Mouse (Mus musculus) MN1 (cell line): ENCODE data around the gene Arid2.
"Not testable (repeated sequence)": the region's sequence is repeated elsewhere in the genome, so short reads cannot be mapped to it uniquely, and the experiment has no call there.

Experiments used
- DNase-seq: peaks from one replicate; pipeline ENCODE4 v3.0.0-alpha.2; 2016; ENCODE audit warnings: low spot score

Arid2 gene

DNA sequence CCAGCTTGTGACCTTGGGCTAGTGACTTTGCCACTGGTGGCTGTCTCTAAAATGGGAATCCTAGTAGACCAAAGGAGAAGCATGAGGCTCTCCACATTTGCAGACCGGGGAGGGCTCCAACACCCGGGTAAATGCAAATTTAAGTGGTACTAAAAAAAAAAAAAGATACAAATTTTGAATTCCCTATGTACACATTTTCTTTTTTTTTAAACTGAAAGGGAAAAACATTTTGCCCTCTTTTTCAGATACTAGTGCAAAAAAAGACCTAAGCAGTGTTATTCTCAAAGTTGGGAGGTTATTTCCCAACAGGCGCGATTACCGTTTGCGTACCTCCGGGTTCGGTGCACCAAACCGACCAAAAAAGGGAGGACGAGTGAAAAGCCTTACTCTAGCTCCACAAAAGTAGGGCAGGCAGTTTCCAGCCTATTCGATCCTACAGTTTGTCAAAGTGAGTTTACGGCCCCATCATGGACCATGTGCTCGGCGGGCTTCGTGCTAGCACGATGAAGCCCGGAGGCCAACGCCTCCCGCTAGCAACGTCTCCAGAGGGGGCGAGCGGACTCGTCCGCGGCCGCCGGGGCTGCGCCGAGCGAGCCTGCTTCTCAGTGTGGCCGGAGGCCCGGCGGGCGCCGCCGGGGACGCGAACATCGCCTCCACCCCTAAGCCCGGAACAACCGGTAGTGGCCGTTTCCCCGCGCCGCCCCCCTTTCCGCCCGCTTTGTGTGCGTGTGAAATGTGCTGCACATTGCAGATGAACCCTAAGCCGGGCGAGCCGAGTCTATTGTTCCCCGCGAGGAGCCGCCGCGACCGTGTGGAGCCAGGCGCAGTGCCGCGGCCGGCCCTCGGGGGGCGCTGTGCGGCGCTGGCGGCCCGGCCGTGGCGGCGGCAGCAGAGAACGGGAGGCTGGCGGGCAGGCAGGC, 1.0 kb upstream of the Arid2 start:
- DNase-seq = peak; percentile 96

DNA sequence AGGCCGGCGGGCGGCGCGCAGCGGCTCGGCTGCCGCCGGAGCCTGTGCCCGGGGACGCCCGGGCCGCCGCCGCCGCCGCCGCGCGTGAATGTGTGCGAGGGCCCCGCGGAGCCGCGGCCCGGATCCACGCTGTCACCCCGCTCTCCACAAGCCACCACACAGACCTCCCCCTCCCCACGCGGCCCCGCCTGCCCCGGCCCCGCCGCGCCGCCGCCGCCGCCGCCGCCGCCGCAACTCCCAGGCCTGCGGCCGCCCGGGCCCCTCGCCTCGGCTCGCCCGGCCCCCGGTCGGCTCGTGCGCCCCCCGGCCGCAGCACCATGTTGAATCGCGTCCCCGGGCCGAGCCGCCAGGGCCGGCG, 404 bp upstream of the Arid2 start:
- no peak for DNase-seq

DNA sequence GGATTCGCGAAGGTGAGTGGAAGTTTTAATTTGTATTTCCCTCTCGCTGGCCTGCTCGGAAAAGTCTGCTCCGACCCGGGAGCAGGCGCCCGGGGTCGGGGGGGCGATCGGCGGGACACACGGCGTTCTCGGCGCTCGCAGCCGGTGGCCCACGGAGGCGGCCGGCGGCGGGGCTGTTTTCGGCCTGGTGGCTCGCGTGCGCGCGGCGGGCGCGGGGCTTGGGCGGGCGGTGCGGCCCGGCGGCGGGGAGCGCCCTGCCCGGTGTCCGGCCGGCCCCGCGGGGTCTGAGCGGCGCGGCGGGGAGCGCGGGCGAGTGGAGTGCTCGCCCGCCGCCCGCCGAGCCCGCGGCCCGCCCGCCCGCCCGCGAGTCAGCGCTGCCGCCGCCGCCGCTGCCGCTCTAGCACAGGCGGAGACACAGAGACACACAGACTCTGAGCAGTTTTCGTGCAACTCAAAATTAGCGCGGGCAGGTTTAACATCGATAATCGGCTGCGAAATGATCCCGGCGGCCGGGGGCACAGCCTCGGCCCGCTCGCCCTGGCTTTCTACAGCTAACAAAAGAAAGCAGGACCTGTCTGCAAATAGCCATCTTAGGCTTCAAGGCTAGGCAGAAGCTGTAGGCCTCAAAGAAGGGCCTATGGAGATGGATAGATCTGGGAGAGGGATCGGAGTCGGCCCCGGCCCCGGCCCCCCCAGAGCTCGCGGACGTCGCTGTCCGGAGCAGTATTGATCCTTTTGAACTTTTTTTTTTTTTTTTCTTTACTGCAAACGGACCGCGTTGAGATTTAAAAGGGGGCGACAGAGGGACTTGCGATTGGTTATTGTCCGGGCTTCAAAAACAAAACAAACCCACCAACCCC, 888 bp downstream of the Arid2 start:
- DNase-seq = peak; percentile 74

DNA sequence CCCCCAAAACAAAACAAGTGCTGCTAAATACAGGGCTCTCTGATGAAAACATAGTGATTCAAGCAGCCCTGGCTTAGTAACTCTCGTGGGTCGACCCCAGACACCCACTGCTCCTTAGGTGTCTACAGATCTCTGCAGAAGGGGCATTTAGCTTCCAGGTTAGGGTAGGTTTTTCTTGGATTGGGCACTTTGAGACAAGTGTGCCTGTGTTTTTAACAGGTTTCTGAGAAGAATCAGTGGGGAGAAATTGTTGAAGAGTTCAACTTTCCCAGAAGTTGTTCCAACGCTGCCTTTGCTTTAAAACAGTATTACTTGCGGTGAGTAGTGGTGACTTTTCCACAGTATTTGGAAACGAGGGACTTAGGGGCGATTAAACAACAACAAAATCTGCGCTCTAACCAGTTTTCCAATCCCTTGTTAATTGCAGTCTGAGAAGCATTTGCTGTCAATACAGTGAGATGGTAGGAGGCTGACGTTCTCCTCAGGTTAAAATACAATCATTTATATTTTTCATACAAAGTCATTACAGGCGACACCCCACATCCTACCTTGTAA, 1.6 kb downstream of the Arid2 start:
- peak; percentile 36 for DNase-seq

DNA sequence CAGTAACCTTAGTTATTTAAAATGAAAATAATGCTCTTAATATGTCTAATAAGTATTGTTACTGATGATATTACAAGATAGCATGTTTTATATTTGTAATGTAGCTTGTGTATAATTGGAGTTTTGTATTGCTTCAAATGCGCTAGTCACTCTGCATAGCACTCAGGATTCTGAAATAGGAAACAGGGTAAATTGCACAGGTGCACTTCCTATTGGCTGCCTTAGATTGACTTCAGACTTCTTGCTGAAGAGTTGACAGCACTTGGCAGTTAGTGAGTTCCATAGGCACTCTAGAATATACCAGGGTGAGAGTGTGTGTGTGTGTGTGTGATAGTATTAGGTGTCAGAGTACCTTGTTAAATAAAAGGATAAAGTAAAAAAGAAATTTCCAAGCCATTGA, 2.7 kb downstream of the Arid2 start:
- DNase-seq = no peak

DNA sequence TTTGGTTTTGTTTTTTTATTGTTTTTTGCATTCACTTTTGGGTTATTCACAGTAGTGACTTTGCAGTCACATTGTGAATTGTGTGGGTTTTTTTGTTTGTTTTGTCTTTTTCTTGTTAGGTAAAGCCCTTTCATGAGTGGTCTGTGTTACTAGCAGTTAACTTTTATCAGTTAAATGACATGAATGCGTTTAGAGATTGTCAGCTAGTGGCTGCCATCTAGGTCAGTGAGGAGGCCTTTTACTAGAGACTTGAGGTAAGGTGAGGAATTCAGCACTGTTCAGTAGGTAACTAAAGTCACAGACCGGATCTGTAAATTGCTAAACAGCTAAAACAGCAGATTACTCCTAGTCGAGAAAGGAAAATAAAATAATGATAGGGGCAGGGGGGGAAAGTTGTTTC, 6.1 kb downstream of the Arid2 start:
- no peak for DNase-seq

DNA sequence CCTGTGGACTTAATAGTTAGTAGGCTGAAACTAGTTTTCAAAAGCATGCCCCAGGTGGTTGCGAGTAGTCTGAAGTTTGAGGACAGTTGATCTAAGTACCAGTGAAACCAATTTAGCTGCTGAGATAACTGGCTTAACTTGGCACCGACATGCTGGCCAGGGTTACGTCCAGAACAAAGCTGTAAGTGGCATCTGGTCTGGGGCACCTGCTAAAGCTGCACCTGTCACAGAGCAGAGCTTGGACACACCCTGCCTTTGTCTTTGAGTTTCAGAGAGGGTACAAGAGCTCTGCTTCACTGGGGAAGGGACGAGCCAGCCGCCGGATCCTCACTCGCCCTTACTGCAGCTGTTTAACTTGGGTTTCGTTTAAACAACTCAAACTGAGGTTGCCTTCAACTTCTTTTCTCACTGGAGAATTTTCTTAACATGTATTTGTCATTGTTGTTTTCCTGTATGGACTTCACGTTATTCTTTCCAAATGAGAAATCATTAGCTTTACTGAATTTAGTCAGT, 9.8 kb downstream of the Arid2 start:
- no peak for DNase-seq

DNA sequence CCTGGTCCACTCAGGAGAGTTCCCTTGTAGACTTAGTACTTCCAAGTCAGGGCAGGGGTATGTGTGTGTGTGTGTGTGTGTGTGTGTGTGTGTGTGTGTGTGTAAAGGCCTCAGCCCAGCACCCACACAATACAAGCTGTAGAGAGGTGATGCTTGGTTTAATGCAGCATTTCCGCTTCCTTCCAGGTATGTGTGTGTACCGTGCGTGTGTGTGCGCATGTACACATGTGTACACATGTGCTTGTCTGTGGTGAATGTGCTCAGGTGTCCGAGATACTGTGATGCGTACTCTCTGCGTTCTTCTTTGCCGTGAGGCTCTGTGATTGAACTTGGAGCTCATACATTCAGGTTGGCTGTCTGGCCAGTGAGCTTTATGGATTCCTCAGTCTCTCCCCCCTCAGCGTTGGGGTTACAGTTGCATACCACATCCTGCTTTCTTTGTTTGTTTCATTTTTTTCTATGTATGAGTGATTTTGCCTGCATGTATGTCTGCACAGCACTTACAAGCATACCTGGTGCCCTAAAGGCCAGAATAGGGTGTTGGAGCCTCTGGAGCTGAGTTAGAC, 10.4 kb downstream of the Arid2 start:
- no peak for DNase-seq

DNA sequence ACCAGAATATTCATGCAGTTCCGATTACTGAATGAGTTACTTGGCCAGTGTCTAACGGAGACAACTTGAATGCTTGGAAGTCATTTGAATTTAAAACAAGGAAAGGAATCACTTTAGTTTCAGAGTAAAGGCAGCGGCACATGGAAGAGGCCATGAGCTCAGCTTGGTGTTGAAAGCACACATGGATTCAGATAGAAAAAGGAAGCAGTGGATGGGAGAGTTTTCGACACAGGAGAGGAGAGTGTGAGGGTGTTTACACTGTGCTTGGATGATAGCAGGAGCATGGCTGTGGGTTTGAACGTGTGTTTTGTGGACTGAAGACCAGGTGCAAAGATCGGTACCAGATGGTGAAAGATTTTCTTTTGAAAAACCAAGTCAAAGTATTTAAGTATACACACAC, 22.0 kb downstream of the Arid2 start:
- DNase-seq = no peak

DNA sequence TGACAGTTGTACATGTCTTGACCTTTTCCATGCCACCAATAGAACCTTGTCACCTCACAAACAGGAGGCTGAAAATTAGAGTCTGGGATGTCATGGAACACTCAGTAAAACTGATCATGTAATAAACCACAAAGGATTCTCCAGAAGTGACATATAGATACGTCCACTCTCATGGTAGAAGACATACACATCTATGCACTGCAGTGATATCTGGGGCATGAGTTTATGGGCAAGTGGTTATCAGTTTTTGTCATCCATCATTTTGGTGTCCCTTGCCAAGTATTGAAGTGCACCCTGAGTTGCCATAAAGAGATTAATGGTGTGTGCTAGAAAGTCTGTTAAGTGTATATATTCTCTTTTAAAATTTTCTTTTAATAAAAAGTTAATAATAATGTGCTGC, 25.6 kb downstream of the Arid2 start:
- DNase-seq = no peak

DNA sequence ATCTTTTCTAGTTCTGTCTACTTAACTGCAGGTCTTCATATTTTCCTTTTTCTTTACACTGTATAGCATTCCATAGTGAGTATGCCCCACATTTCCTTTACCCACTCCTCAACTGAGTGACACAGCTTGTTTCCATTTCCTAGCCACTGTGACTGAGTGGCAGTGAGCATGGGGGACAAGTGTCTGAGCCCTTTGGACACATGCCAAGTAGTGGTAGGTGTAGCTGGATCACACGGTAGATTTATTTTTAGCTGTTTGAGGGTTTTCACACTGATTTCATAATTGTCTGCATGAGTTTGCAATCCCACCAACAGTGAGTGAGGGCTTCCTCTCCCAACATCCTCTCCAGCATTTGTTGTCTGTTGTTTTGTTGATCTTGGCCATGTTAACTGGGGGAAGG, 28.3 kb downstream of the Arid2 start:
- DNase-seq = no peak

DNA sequence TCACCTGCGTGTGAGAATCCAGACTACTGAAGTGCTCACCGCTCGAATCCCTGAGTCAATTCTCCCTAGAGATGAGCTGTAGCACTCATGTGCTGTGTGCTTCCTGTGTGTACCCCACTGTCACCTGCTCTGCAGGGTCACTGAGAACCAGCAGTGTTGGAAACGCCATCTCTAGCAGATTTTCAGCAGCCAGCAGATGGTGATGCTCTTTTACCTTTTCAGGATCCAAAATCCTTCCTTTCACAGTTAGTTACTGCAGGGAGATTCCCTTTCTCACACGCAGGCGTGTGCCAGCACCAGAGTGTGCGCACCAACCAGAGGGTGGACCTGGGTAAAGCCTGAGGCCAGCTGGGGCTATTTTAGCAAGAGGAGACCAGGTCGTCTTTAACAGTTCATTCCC, 32.0 kb downstream of the Arid2 start:
- DNase-seq = no peak

DNA sequence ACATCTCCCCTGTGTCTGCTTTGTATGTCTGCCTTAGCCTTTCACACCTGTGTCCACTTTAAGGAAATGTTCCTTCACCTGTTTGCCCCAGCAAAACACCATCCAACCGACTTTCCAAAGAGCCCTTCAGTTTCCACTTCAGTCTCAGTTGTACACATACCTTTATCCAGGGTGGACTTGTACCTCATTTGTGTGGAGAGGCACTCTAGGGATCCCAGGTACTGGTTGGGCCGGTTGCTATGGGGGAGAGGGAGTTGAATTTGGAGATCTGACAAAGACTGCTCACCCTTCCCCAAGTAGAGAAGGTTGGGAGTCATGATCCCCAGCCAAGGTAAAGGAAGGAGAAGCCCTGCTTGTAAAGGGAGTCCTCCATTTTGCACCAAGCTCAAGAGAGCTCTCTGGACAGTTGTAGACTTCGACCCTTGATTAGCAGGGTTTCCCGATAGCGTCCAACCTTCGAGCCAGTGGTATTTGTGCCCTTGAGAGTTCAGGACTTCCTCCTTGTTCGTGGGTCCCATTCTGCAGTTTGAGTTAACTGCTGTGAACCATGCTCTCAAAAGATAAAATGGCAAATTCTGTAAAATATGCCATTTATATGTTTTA, 38.5 kb downstream of the Arid2 start:
- no peak for DNase-seq

DNA sequence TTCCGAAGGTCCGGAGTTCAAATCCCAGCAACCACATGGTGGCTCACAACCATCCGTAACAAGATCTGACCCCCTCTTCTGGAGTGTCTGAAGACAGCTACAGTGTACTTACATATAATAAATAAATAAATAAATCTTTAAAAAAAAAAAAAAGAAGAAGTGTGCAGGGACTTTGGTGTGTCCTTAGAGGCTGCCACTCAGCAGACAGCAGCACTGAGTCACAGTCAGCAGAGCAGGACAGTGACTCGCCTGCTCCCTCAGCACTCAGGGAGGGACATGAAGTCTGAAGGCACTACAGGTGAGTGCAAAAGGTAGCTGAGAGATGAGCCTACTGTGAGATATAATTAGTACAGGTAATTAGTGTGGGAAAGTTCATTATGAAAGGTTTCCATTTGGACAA, 41.4 kb downstream of the Arid2 start:
- DNase-seq = not testable (repeated sequence)

DNA sequence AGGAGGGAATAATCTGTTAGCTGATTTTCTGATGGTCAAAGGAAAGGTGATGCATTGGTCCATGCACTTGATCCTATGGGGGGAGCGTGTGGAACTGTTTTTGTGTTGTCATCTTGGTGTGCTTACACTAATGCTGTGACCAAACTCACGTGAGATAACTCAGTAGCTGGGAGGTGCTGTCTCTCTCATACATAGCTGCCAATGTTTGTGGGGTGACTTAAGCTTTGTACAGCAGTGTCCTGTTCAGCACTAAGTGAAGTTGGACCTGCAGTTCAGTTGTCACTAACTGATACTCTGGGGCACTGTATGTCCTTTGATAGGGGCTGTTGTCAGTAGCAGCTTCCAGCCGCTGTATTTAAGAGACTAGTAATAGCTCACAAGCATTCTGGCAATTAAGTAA, 43.2 kb downstream of the Arid2 start:
- no peak for DNase-seq

DNA sequence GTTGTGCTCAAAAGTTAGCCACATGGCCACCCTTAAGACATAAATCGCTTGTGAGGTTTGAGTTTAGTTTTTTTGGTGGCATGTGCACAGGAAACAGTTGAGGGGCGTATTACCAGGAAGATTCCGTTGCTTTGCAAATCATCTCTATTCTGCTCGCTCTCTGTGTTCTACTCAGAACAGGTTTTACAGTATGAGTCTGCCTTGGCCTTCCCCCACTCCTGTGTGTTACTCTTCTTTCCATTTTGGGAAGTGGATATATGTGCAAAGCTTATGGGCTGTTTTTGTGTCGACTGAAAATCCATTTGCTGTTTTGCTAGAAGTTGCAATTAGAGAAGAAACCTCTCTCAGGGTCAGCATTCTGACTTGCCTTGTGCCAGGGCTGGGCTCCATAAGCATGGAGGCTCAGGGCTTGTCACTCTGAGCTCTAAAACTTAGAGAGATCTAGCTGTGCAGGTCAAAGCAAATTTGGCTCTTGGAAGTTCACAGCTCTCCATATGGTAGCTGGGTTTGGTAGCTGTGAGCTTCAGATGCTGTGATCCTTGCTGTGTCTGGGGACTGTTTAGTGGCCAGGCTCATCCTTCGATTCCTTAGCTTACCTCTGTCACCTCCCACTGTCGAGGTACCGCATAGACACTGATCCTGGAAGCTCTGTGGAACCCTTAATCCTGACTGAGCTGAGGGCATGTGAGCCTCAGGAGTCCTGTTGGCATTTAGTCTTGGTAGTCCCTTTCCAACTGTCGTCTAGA, 45.3 kb downstream of the Arid2 start:
- no peak for DNase-seq

DNA sequence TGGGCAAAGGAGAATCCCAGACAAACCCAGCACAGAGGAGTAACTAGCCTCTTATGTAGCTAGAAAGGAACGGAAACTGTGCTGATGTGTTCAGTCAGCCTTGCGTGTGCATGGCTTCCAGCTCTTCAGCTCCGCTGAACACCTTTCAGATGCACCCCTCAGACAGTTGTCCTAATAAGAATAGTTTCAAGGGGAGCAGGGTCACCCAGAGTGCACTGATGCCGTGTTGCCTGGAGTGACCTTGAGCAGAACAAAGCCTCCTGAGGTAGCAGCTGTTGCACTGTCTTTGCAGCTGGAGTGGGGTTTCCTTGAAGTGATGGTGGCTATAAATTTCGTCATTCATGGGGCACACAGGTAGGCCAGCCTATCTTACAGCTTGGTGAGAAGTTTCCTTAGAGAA, 46.0 kb downstream of the Arid2 start:
- DNase-seq = no peak

DNA sequence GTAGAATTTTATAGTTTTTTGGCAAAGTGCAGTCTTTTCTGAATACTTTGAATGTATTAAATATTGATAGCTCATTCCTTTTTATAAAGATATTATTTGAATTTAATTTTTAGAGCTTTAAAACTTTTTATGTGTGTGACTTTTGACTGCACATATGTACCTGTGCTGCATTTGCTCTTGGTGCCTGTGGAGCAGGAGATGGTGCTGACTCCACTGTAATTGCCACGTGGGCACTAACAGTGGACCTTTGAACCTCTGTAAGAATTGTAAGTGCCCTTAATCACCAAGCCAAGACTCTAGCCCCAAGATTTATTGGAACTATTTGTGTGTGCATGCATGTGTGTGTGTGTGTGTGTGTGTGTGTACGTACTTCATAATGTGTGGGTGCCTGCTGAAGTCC, 53.6 kb downstream of the Arid2 start:
- DNase-seq = no peak

DNA sequence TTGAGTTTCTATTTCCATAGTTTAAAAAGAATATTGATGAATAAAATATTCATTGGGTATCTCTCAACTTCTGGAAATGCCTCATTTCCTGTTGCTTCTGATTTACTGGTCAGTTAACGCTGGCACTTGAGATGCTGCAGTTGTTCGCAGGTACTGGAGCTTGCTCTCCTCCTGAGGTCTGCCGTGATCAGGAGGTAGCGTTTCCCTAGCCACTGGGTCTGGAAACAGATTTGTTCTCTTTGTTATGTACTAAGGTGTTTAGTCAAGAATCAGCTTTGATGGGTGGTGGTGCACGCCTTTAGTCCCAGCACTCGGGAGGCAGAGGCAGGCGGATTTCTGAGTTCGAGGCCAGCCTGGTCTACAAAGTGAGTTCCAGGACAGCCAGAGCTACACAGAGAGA, 54.8 kb downstream of the Arid2 start:
- DNase-seq = no peak

DNA sequence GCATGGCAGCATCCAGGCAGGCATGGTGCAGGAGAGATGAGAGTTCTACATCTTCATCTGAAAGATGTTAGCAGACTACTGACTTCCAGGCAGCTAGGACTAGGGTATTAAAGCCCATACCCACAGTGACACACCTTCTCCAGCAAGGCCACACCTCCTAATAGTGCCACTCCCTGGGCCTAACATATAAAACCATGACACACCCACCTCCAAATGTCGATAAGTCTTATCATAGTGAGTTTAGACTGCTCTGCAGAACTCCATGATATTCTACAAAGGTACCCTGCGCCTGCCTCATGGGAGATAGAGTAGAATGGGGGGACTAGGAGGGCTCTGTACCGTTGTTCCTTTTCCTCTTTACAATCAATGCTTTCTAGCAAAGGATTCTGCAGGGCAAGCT, 55.6 kb downstream of the Arid2 start:
- DNase-seq = no peak

DNA sequence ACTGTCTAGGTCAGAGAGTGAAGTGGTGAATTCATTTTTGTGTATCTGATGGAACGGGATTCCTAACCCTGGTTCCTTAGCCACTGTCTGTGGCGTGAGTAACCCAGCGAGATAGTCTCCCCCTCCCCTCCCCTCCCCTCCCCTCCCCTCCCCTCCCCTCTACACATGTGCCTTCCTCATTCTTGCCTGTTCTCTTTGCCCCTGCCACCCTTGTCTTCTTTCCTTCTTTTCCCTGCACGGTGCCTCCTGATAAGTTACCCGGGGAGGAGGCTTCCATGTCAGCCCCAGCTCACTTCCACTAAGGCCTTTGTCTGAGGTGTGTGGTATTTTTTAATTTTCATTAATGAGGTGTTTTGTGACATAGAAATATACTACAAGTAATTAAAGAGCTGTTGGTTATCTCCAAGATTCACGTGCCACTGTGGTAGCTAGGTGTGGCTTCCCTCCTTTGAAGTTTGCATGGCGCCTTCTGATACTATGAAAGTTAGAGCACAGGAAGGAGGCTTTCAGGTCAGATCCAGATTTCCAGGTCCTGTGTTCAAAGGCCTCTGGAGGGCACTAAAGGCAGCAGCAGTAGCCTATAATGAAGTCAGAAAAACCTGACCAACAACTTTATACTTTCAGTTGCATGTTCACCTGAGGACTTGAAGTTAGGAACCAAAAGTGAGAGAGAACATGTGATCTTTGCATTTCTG, 57.4 kb downstream of the Arid2 start:
- DNase-seq = no peak
